Mouse (Mus musculus) forebrain, postnatal 0 days (tissue): ENCODE measurements around the gene Zbtb9. TPM values are rescaled to one million over a fixed set of nuclear protein-coding genes. Genes with fewer than 3 reads are reported as not detected.

ENCODE experiments used
- ATAC-seq: fragments of 200-750 bp; cut with Nextera tagmentation; 2 replicates; pipeline ENCODE4 v1.8.0; 2017; ENCODE audit warnings: mild to moderate bottlenecking, moderate library complexity
- DNase-seq: peaks from one replicate; pipeline ENCODE4 v3.0.0-alpha.2; 2015
- H3K27ac ChIP-seq: fragments of 300-500 bp; sonication (generic); 2 replicates; pipeline ENCODE4 v1.5.1; 2014; ENCODE audit warnings: low read depth, mild to moderate bottlenecking, antibody characterized with exemption, low read length, moderate library complexity, mixed read lengths
- H3K27me3 ChIP-seq: fragments of 300-500 bp; sonication (generic); 2 replicates; pipeline ENCODE4 v1.6.1; 2014; ENCODE audit warnings: mild to moderate bottlenecking, low read length, mixed read lengths; ENCODE audit not compliant: insufficient read depth
- H3K36me3 ChIP-seq: fragments of 300-500 bp; sonication (generic); 2 replicates; pipeline ENCODE4 v1.6.1; 2014; ENCODE audit warnings: mild to moderate bottlenecking, moderate library complexity; ENCODE audit not compliant: insufficient read depth
- H3K4me1 ChIP-seq: fragments of 300-500 bp; sonication (generic); 2 replicates; pipeline ENCODE4 v1.6.1; 2014; ENCODE audit warnings: antibody characterized with exemption; ENCODE audit not compliant: insufficient read depth
- H3K4me2 ChIP-seq: fragments of 300-500 bp; sonication (generic); 2 replicates; pipeline ENCODE4 v1.6.1; 2014; ENCODE audit warnings: low read depth, mild to moderate bottlenecking, moderate library complexity
- H3K4me3 ChIP-seq: fragments of 300-500 bp; sonication (generic); 2 replicates; pipeline ENCODE4 v1.5.1; 2014; ENCODE audit warnings: low read depth, low read length, mixed read lengths
- H3K9ac ChIP-seq: fragments of 300-500 bp; sonication (generic); 2 replicates; pipeline ENCODE4 v1.6.1; 2014; ENCODE audit warnings: mild to moderate bottlenecking
- H3K9me3 ChIP-seq: fragments of 300-500 bp; sonication (generic); 2 replicates; pipeline ENCODE4 v1.6.1; 2016; ENCODE audit warnings: low read length
- CTCF ChIP-seq: sonication (generic); IDR thresholded peaks from 2 replicates; pipeline ENCODE4 v1.5.1; 2016; ENCODE audit warnings: antibody characterized with exemption, control low read depth, low read depth
- WGBS: fragments of 180-500 bp; shearing (Covaris S2); extraction: QIAGEN DNeasy Blood & Tissue Kit; methylation state at CpG from one replicate; pipeline ENCODE4 v1.1.7; 2014; 5-methylcytosine and 5-hydroxymethylcytosine counted together
- microRNA-seq, 2 experiments: library from miRNA; unstranded; fragments of <30 nt; microRNA quantifications; one replicate each; pipeline ENCODE4; 2016
- polyA plus RNA-seq: library from polyadenylated mRNA; unstranded; fragments of >200 nt; fragmentation: Nextera tagmentation; extraction: Ambion mirVana; gene quantifications from 2 replicates; pipeline ENCODE4 v1.2.1, GENCODE M21; 2015
- total RNA-seq: library from RNA; depleted of rRNA; stranded (reverse); fragments of >200 nt; gene quantifications from 2 replicates; pipeline ENCODE4 v1.2.3, GENCODE M21; 2014; rRNA removed

The Zbtb9 gene
- total and polyA plus RNA-seq, 2 experiments from 2014 or later = 6.8 to 22.5 TPM

GRCm38 (mm10) chr17:27048445-27049239, 75.7 kb downstream of the Zbtb9 start:
- no peak overlapping the region for H3K4me3 ChIP-seq
- H3K27me3 ChIP-seq = no peaks in the 10 kb centered on the region
- H3K36me3 ChIP-seq = no peaks in the 10 kb centered on the region
- no peak overlapping the region for H3K27ac ChIP-seq
- TF ChIP-seq CTCF = no peak
- H3K9ac ChIP-seq = no peak overlapping the region
- WGBS = 79% methylated on average over 14 of the region's 14 CpGs
- no peaks in the 10 kb centered on the region for H3K9me3 ChIP-seq
- DNase-seq (no peak), ATAC-seq (peak; percentile 34)
- no peaks in the 10 kb centered on the region for H3K4me1 ChIP-seq
- no peak overlapping the region for H3K4me2 ChIP-seq

DNA sequence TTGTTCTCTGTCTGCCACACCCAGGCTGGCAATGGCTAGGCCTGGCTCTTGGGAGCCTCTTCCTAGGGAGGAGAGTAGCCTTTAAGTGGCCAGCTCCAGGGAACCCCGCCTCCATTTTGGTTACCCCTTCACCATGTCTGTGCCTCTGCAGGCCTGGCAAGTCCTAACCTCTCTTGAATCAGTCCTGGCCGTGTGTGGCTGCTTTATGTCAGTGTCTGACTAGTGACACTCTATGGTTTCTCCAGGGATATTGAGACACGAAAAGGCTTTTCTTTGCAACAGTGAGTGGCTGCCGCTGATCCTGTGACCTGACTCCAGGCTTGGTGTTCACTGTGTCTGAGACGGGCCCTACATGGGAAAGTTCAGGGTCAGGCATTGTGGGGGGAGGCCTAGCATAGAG, 77.9 kb downstream of the Zbtb9 start:
- ATAC-seq (no peak), DNase-seq (no peak)
- Histone ChIP-seq H3K4me2 (no peak overlapping the region), H3K27me3 (peaks cover 7% of the 10 kb centered on the region), H3K4me1 (no peaks in the 10 kb centered on the region), H3K36me3 (no peaks in the 10 kb centered on the region), H3K9me3 (no peaks in the 10 kb centered on the region), H3K9ac (no peak overlapping the region), H3K27ac (no peak overlapping the region), H3K4me3 (no peak overlapping the region)
- no peak for TF ChIP-seq CTCF
- 69% methylated on average over 5 of the region's 5 CpGs for WGBS

- Histone ChIP-seq H3K9ac (no peak overlapping the region), H3K36me3 (no peaks in the 10 kb centered on the region), H3K27me3 (peaks cover 14% of the 10 kb centered on the region), H3K27ac (no peak overlapping the region), H3K4me2 (no peak overlapping the region), H3K4me1 (no peaks in the 10 kb centered on the region), H3K4me3 (no peak overlapping the region), H3K9me3 (no peaks in the 10 kb centered on the region)
- ATAC-seq = no peak
- no peak for DNase-seq
- no peak for TF ChIP-seq CTCF
- WGBS = 37% methylated on average over 11 of the region's 11 CpGs
These were observed 78.5 kb downstream of the Zbtb9 start for GRCm38 (mm10) chr17:27051514-27051913.

- peaks cover 36% of the 10 kb centered on the region for H3K27me3 ChIP-seq
- ATAC-seq = no peak
- TF ChIP-seq CTCF = no peak
- H3K9me3 ChIP-seq = no peaks in the 10 kb centered on the region
- no peak overlapping the region for H3K9ac ChIP-seq
- WGBS = under 1% methylated on average over 13 of the region's 13 CpGs
- peak overlapping the region; percentile 74 for H3K4me2 ChIP-seq
- no peaks in the 10 kb centered on the region for H3K36me3 ChIP-seq
- H3K4me1 ChIP-seq = no peaks in the 10 kb centered on the region
- no peak overlapping the region for H3K27ac ChIP-seq
- DNase-seq = no peak
- no peak overlapping the region for H3K4me3 ChIP-seq
These were observed 83.2 kb downstream of the Zbtb9 start for GRCm38 (mm10) chr17:27056170-27056569.

DNA sequence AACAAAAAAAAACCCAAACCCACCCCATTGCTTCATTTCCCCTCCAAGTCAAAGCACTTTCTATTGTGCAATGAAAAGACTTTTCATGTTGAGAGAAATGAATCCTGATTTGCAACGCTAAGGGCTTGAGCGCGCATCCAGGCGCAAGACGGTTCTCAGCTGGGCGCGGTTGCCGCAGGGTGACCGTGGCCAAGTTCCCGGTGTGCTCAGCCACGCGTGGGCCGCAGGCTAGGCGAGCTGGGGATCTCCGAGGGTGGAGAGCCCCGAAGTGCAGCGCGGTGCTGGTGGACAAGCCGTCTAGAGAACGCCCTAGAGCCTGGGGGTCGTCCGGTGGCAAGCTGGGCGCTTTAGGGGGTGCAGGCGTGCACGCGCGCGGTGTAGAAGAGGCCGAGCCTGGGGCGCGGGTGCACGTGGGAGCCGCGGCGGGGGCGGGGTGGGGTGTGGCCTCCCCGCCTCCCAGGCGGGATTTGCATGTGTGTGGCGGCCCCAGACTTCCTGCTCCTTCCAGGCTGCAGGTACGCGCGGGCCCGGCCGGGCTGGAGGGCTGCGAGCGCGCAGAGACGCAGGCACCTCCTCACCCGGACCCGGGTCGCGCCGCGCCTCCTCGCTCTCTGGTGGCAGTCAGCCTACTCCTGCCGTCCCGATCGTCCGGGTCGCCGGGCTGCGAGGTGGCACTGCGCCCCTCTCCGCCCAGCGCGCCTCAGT, 84.0 kb downstream of the Zbtb9 start, which contains the start of gene Itpr3:
Gene Itpr3 (plus strand): TSS at position 493 of the 705 bp plus-strand sequence.
- Histone ChIP-seq H3K9ac (peak within 1 kb of the TSS; percentile 39), H3K27ac (no peak within 1 kb of the TSS), H3K27me3 (peaks cover 36% of the 10 kb centered on the region), H3K4me2 (peak within 1 kb of the TSS; percentile 74), H3K36me3 (no peaks in the 10 kb centered on the region), H3K9me3 (no peaks in the 10 kb centered on the region), H3K4me3 (peak within 1 kb of the TSS; percentile 44), H3K4me1 (no peaks in the 10 kb centered on the region)
- peak; percentile 18 for DNase-seq
- WGBS = under 1% methylated on average over 60 of the region's 66 CpGs
- TF ChIP-seq CTCF = no peak
- ATAC-seq = peak; percentile 23; the same call in 1 of the 2 replicates

DNA sequence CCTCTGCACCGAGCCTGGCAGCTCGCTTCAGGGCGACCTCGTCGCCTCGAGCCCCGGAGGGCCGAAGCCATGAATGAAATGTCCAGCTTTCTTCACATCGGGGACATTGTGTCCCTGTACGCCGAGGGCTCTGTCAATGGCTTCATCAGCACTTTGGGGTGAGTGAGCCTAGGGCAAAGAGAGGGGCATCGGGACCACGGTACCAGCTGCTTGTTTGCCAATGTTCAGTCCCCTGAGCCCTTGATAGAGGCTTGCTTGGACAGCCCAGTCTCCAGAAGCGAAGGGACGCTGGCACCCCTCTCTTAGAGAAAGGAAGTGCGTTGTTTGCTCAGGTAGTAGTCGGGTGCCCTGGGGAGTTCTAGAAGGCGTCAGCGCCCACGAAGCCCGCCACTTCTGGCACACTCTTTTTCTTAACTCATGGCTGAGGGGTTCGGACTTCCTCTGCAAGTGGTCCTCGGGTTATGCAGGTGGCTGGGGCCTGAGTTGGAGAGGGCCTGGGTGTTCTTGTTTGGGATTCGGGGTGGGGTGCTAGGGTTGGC, 84.6 kb downstream of the Zbtb9 start:
- no peaks in the 10 kb centered on the region for H3K4me1 ChIP-seq
- no peak for DNase-seq
- H3K9ac ChIP-seq = peak overlapping the region; percentile 39
- peaks cover 36% of the 10 kb centered on the region for H3K27me3 ChIP-seq
- H3K4me3 ChIP-seq = peak overlapping the region; percentile 44
- no peaks in the 10 kb centered on the region for H3K36me3 ChIP-seq
- no peak overlapping the region for H3K27ac ChIP-seq
- no peak for ATAC-seq
- H3K4me2 ChIP-seq = peak overlapping the region; percentile 74
- 2% methylated on average over 24 of the region's 24 CpGs for WGBS
- H3K9me3 ChIP-seq = no peaks in the 10 kb centered on the region
- no peak for TF ChIP-seq CTCF

Small RNA genes within 50 kb of the gene (microRNA-seq; reads per million reads assigned to microRNA genes)
- gene Mir3083 = 1.5 to 4.3 reads per million in 2 experiments
- gene Mir6968 = 0 to 0.98 reads per million in 2 experiments

Other genes with a start within 250 kb of the Zbtb9 start
- 57.5 and 60.0 TPM in 2 replicates for gene Bnip1, start 192.1 kb upstream of the Zbtb9 start, total RNA-seq
- 39.4 and 52.0 TPM in 2 replicates for gene Bnip1, start 192.1 kb upstream of the Zbtb9 start, polyA plus RNA-seq
- 0.14 TPM in 1 of 2 replicates, not detected in the other for gene Nkx2-5, start 128.2 kb upstream of the Zbtb9 start, total RNA-seq
- gene Nkx2-5, start 128.2 kb upstream of the Zbtb9 start, polyA plus RNA-seq = not detected in 2 replicates
- gene Kifc5b, start 56.1 kb upstream of the Zbtb9 start, total RNA-seq = 1.0 and 3.3 TPM in 2 replicates
- gene Kifc5b, start 56.1 kb upstream of the Zbtb9 start, polyA plus RNA-seq = 0.74 and 1.5 TPM in 2 replicates
- 35.4 and 38.9 TPM in 2 replicates for gene Phf1, start 40.1 kb upstream of the Zbtb9 start, total RNA-seq
- gene Phf1, start 40.1 kb upstream of the Zbtb9 start, polyA plus RNA-seq = 20.4 and 24.1 TPM in 2 replicates
- gene Cuta, start 33.6 kb upstream of the Zbtb9 start, total RNA-seq = 44.4 and 44.9 TPM in 2 replicates
- gene Cuta, start 33.6 kb upstream of the Zbtb9 start, polyA plus RNA-seq = 147 and 158 TPM in 2 replicates
- gene Syngap1, start 31.9 kb upstream of the Zbtb9 start, total RNA-seq = 84.2 and 85.2 TPM in 2 replicates
- 3.1 and 5.0 TPM in 2 replicates for gene Syngap1, start 31.9 kb upstream of the Zbtb9 start, polyA plus RNA-seq
- gene Bak1, start 55.8 kb downstream of the Zbtb9 start, total RNA-seq = 36.5 and 48.1 TPM in 2 replicates
- 2.5 and 3.5 TPM in 2 replicates for gene Bak1, start 55.8 kb downstream of the Zbtb9 start, polyA plus RNA-seq
- 1.8 and 2.9 TPM in 2 replicates for gene Itpr3, start 84.1 kb downstream of the Zbtb9 start, total RNA-seq
- 0.30 TPM in 2 replicates for gene Itpr3, start 84.1 kb downstream of the Zbtb9 start, polyA plus RNA-seq
- 214 and 330 TPM in 2 replicates for gene Uqcc2, start 160.7 kb downstream of the Zbtb9 start, total RNA-seq
- 388 and 459 TPM in 2 replicates for gene Uqcc2, start 160.7 kb downstream of the Zbtb9 start, polyA plus RNA-seq
- gene Ip6k3, start 194.6 kb downstream of the Zbtb9 start, total RNA-seq = 0.08 TPM in 1 of 2 replicates, not detected in the other
- gene Ip6k3, start 194.6 kb downstream of the Zbtb9 start, polyA plus RNA-seq = 0.06 TPM in 2 replicates
- 86.9 and 90.7 TPM in 2 replicates for gene Lemd2, start 231.3 kb downstream of the Zbtb9 start, total RNA-seq
- gene Lemd2, start 231.3 kb downstream of the Zbtb9 start, polyA plus RNA-seq = 17.7 and 19.2 TPM in 2 replicates